Mouse (Mus musculus): ENCODE measurements around the gene Phf21b.

DNA sequence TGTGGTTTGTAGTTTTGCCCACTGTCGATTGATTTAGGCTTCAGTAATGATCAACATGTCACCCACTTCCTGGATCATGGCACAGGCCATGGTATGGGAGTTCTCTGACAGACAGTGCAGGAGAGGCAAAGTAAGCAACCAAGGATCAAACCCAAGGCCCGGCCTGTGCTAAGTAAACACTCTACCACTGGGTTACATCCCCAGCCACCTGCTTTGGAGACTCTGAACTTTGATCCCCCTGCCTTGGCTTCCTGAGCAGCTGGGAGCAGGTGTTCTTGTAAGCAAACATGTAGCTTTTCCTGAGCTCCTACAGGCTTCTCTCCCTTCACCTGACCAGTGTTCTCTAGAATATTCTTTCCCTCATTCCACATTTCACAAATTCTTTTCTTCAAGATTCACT lies 1.8 kb upstream of the Phf21b start:
- TF ChIP-seq CTCF (IDR thresholded peaks at IDR 0.05; ENCODE audit: low read depth) (no peak), EP300 (optimal IDR thresholded peaks at IDR 0.05) (no peak)
